Mouse (Mus musculus): Measurements from ENCODE around the gene Prr11.

- TF ChIP-seq CTCF (conservative IDR thresholded peaks at IDR 0.05; ENCODE audit: insufficient read depth, insufficient read length, low read depth, low read length) (no peak), POLR2A (IDR thresholded peaks at IDR 0.05; ENCODE audit: low read depth, low read length) (no peak)
Measured at GRCm38 (mm10) chr11:87083712-87084111, 24.8 kb downstream of the Prr11 start.

Data from kidney, adult 2 months (tissue).